Mouse (Mus musculus) liver, adult 2 months (tissue): ENCODE results near the gene Ebf1.

Experiments used
- CTCF ChIP-seq: fragments of 200-500 bp; IDR thresholded peaks from 2 replicates; pipeline ENCODE4 v1.5.1; 2011; ENCODE audit warnings: low read depth, low read length, control low read depth
- POLR2A ChIP-seq: fragments of 200-500 bp; IDR thresholded peaks from 2 replicates; pipeline ENCODE4 v1.6.1; 2011; ENCODE audit warnings: low read length, control low read depth; ENCODE audit not compliant: insufficient read depth; ENCODE audit errors: extremely low read depth

GRCm38 (mm10) chr11:44969011-44969410 lies 351.9 kb downstream of the Ebf1 start:
- no peak for TF ChIP-seq CTCF
- no peak for TF ChIP-seq POLR2A
